Mouse (Mus musculus): ENCODE measurements at regions not wholly inside any gene's neighbourhood (a gene's known extent, or its start where the extent isn't known, plus 50 kb on each side); places are given as distances from the start of the nearest gene placed in this dataset.
"Not testable (repeated sequence)": the region's sequence is repeated elsewhere in the genome, so short reads cannot be mapped to it uniquely, and the experiment has no call there.

GRCm38 (mm10) chr12:3188734-3189275 lies 121.0 kb downstream of the Rab10 start:
- H3K9ac ChIP-seq (ENCODE audit: low read length); H3K4me1 ChIP-seq (ENCODE audit: control insufficient read depth, insufficient read depth, low read length); DNase-seq (ENCODE audit: low spot score); H3K9me3 ChIP-seq (ENCODE audit: control insufficient read depth, low read length); H3K36me3 ChIP-seq (ENCODE audit: control insufficient read depth, insufficient read depth, low read length); H3K4me2 ChIP-seq (ENCODE audit: low read depth, severe bottlenecking); H3K27me3 ChIP-seq (ENCODE audit: control insufficient read depth, insufficient read depth, low read length); H3K27ac ChIP-seq (replicated peaks; ENCODE audit: low read depth, low read length); H3K4me3 ChIP-seq (ENCODE audit: low read depth, low read length); ATAC-seq (ENCODE audit: insufficient number of reproducible peaks, low FRiP score, low TSS enrichment, low read depth): not testable (repeated sequence)
- WGBS = 83% methylated on average over 2 of the region's 2 CpGs

GRCm38 (mm10) chr12:3188137-3188536 lies 121.6 kb downstream of the Rab10 start:
- Histone ChIP-seq H3K9ac (ENCODE audit: low read length) (no peak overlapping the region), H3K9me3 (ENCODE audit: control insufficient read depth, low read length) (no peaks in the 10 kb centered on the region), H3K27ac (replicated peaks; ENCODE audit: low read depth, low read length) (no peak overlapping the region), H3K27me3 (ENCODE audit: control insufficient read depth, insufficient read depth, low read length) (no peaks in the 10 kb centered on the region), H3K36me3 (ENCODE audit: control insufficient read depth, insufficient read depth, low read length) (no peaks in the 10 kb centered on the region), H3K4me2 (ENCODE audit: low read depth, severe bottlenecking) (no peak overlapping the region), H3K4me1 (ENCODE audit: control insufficient read depth, insufficient read depth, low read length) (no peaks in the 10 kb centered on the region), H3K4me3 (ENCODE audit: low read depth, low read length) (no peak overlapping the region)
- no peak for DNase-seq (ENCODE audit: low spot score)
- ATAC-seq (ENCODE audit: insufficient number of reproducible peaks, low FRiP score, low TSS enrichment, low read depth) = no peak

GRCm38 (mm10) chr12:3173325-3173724 lies 136.4 kb downstream of the Rab10 start:
- Histone ChIP-seq H3K4me1 (ENCODE audit: control insufficient read depth, insufficient read depth, low read length) (no peaks in the 10 kb centered on the region), H3K9ac (ENCODE audit: low read length) (no peak overlapping the region), H3K27me3 (ENCODE audit: control insufficient read depth, insufficient read depth, low read length) (no peaks in the 10 kb centered on the region), H3K4me3 (ENCODE audit: low read depth, low read length) (no peak overlapping the region), H3K36me3 (ENCODE audit: control insufficient read depth, insufficient read depth, low read length) (no peaks in the 10 kb centered on the region), H3K4me2 (ENCODE audit: low read depth, severe bottlenecking) (no peak overlapping the region), H3K9me3 (ENCODE audit: control insufficient read depth, low read length) (no peaks in the 10 kb centered on the region), H3K27ac (replicated peaks; ENCODE audit: low read depth, low read length) (no peak overlapping the region)
- no peak for ATAC-seq (ENCODE audit: insufficient number of reproducible peaks, low FRiP score, low TSS enrichment, low read depth)
- DNase-seq (ENCODE audit: low spot score) = no peak
- 90% methylated on average over 2 of the region's 2 CpGs for WGBS

GRCm38 (mm10) chr12:3169705-3170287 lies 140.0 kb downstream of the Rab10 start:
- not testable (repeated sequence) for H3K9ac ChIP-seq (ENCODE audit: low read length); DNase-seq (ENCODE audit: low spot score); H3K36me3 ChIP-seq (ENCODE audit: control insufficient read depth, insufficient read depth, low read length); H3K4me3 ChIP-seq (ENCODE audit: low read depth, low read length); H3K27me3 ChIP-seq (ENCODE audit: control insufficient read depth, insufficient read depth, low read length); ATAC-seq (ENCODE audit: insufficient number of reproducible peaks, low FRiP score, low TSS enrichment, low read depth); H3K4me2 ChIP-seq (ENCODE audit: low read depth, severe bottlenecking); H3K9me3 ChIP-seq (ENCODE audit: control insufficient read depth, low read length); H3K27ac ChIP-seq (replicated peaks; ENCODE audit: low read depth, low read length); H3K4me1 ChIP-seq (ENCODE audit: control insufficient read depth, insufficient read depth, low read length)
- 69% methylated on average over 8 of the region's 8 CpGs for WGBS

- not testable (repeated sequence) for H3K27me3 ChIP-seq (ENCODE audit: control insufficient read depth, insufficient read depth, low read length); H3K9ac ChIP-seq (ENCODE audit: low read length); H3K4me1 ChIP-seq (ENCODE audit: control insufficient read depth, insufficient read depth, low read length); DNase-seq (ENCODE audit: low spot score); ATAC-seq (ENCODE audit: insufficient number of reproducible peaks, low FRiP score, low TSS enrichment, low read depth); H3K27ac ChIP-seq (replicated peaks; ENCODE audit: low read depth, low read length); H3K4me3 ChIP-seq (ENCODE audit: low read depth, low read length); H3K4me2 ChIP-seq (ENCODE audit: low read depth, severe bottlenecking); H3K36me3 ChIP-seq (ENCODE audit: control insufficient read depth, insufficient read depth, low read length); H3K9me3 ChIP-seq (ENCODE audit: control insufficient read depth, low read length)
- WGBS = 74% methylated on average over 6 of the region's 6 CpGs
Measured at GRCm38 (mm10) chr12:3161666-3162065, 148.1 kb downstream of the Rab10 start.

GRCm38 (mm10) chr12:3158771-3159170 lies 151.0 kb downstream of the Rab10 start:
- H3K4me1 ChIP-seq (ENCODE audit: control insufficient read depth, insufficient read depth, low read length); DNase-seq (ENCODE audit: low spot score); ATAC-seq (ENCODE audit: insufficient number of reproducible peaks, low FRiP score, low TSS enrichment, low read depth); H3K36me3 ChIP-seq (ENCODE audit: control insufficient read depth, insufficient read depth, low read length); H3K4me2 ChIP-seq (ENCODE audit: low read depth, severe bottlenecking); H3K9ac ChIP-seq (ENCODE audit: low read length); H3K4me3 ChIP-seq (ENCODE audit: low read depth, low read length); H3K9me3 ChIP-seq (ENCODE audit: control insufficient read depth, low read length); H3K27me3 ChIP-seq (ENCODE audit: control insufficient read depth, insufficient read depth, low read length); H3K27ac ChIP-seq (replicated peaks; ENCODE audit: low read depth, low read length): not testable (repeated sequence)
- 85% methylated on average over 2 of the region's 2 CpGs for WGBS

GRCm38 (mm10) chr12:3153705-3154104 lies 156.1 kb downstream of the Rab10 start:
- not testable (repeated sequence) for DNase-seq (ENCODE audit: low spot score); ATAC-seq (ENCODE audit: insufficient number of reproducible peaks, low FRiP score, low TSS enrichment, low read depth); H3K9me3 ChIP-seq (ENCODE audit: control insufficient read depth, low read length); H3K27ac ChIP-seq (replicated peaks; ENCODE audit: low read depth, low read length); H3K36me3 ChIP-seq (ENCODE audit: control insufficient read depth, insufficient read depth, low read length); H3K27me3 ChIP-seq (ENCODE audit: control insufficient read depth, insufficient read depth, low read length); H3K4me3 ChIP-seq (ENCODE audit: low read depth, low read length); H3K4me2 ChIP-seq (ENCODE audit: low read depth, severe bottlenecking); H3K9ac ChIP-seq (ENCODE audit: low read length); H3K4me1 ChIP-seq (ENCODE audit: control insufficient read depth, insufficient read depth, low read length)
- WGBS = 55% methylated on average over 7 of the region's 7 CpGs

GRCm38 (mm10) chr12:3132553-3132952 lies 177.2 kb downstream of the Rab10 start:
- H3K36me3 ChIP-seq (ENCODE audit: control insufficient read depth, insufficient read depth, low read length); H3K4me2 ChIP-seq (ENCODE audit: low read depth, severe bottlenecking); H3K9ac ChIP-seq (ENCODE audit: low read length); H3K27ac ChIP-seq (replicated peaks; ENCODE audit: low read depth, low read length); H3K4me1 ChIP-seq (ENCODE audit: control insufficient read depth, insufficient read depth, low read length); ATAC-seq (ENCODE audit: insufficient number of reproducible peaks, low FRiP score, low TSS enrichment, low read depth); H3K4me3 ChIP-seq (ENCODE audit: low read depth, low read length); DNase-seq (ENCODE audit: low spot score); H3K9me3 ChIP-seq (ENCODE audit: control insufficient read depth, low read length); H3K27me3 ChIP-seq (ENCODE audit: control insufficient read depth, insufficient read depth, low read length): not testable (repeated sequence)

GRCm38 (mm10) chr12:3131149-3131751 lies 178.5 kb downstream of the Rab10 start:
- not testable (repeated sequence) for H3K4me2 ChIP-seq (ENCODE audit: low read depth, severe bottlenecking); H3K4me1 ChIP-seq (ENCODE audit: control insufficient read depth, insufficient read depth, low read length); H3K36me3 ChIP-seq (ENCODE audit: control insufficient read depth, insufficient read depth, low read length); H3K9me3 ChIP-seq (ENCODE audit: control insufficient read depth, low read length); H3K4me3 ChIP-seq (ENCODE audit: low read depth, low read length); ATAC-seq (ENCODE audit: insufficient number of reproducible peaks, low FRiP score, low TSS enrichment, low read depth); H3K9ac ChIP-seq (ENCODE audit: low read length); DNase-seq (ENCODE audit: low spot score); H3K27ac ChIP-seq (replicated peaks; ENCODE audit: low read depth, low read length); H3K27me3 ChIP-seq (ENCODE audit: control insufficient read depth, insufficient read depth, low read length)
- WGBS = 82% methylated on average over 6 of the region's 6 CpGs
